11 mouse cellular contexts compared by ENCODE assay signal in the genomic region with DNA sequence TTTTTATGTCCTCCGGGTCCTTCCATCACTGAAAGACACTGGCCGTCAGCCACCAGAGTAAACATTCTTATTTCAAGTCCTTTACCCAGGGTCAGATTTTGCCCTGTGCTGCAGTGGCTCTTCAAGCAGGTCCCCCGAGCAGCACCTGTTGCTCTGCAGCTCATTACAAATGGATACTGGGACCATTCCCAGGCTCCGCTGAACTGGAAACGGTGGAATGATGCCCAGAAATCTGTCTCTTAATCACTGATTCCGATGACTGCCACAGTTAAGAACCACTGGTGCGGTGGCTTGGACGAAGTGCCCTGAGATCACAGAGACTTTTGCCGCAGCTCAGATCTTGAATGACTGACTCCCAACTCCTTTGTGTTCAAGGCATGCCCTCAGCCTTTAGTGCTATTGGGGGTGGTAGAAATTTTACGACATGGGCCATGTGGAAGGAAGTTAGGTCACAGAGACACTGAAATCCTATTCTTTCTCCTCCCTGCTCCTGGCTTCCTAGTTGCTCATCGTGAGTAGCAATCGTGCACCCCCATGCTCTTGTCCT.
A peak's percentile ranks its signal among the peaks of the same experiment; 100 is the strongest.
DNase-seq lines count a peak whose midpoint lies in the region; ATAC-seq lines count a peak whose summit lies in the region.
"Had no signal": no experiment of that assay in that cellular context is flagged by ENCODE, and none has a peak within 500 bp of the region (broad histone marks: within the 10 kb centered on the region; RNA-seq: fewer than 3 reads in every experiment).

No protein-coding gene starts in this region.

- H3K27me3 ChIP-seq in forebrain, embryonic 15.5 days: no peaks in the 10 kb centered on the region
- no peaks in the 10 kb centered on the region for H3K27me3 ChIP-seq in forebrain, embryonic 11.5 days (ENCODE audit: control insufficient read depth, insufficient read depth, low read length)

- DNase-seq in forebrain, embryonic 11.5 days (ENCODE audit: low spot score): no peak
- peak; percentile 38 to 65 for DNase-seq in right cerebral cortex, postnatal 10 days (ENCODE audit: low spot score in 2 of 2)
- no peak for DNase-seq in right cerebral cortex, adult 18-20 months
- DNase-seq in kidney, postnatal 25 days: peak; percentile 53 to 55
- DNase-seq in right cerebral cortex, postnatal 4 days: peak; percentile 12
- no peak for DNase-seq in gastrocnemius, postnatal 10 days
- no peak for DNase-seq in left cerebral cortex, adult 18-20 months (ENCODE audit: low spot score in 2 of 2)
- DNase-seq: liver; thymus, adult 18-20 months had no signal

- H3K36me3 ChIP-seq in forebrain, embryonic 15.5 days: no peaks in the 10 kb centered on the region
- no peaks in the 10 kb centered on the region for H3K36me3 ChIP-seq in forebrain, embryonic 11.5 days (ENCODE audit: control insufficient read depth, insufficient read depth, low read length)

- H3K9ac ChIP-seq in forebrain, embryonic 15.5 days (replicated peaks): no peak overlapping the region
- no peak overlapping the region for H3K9ac ChIP-seq in forebrain, embryonic 11.5 days (ENCODE audit: low read length)

- H3K4me2 ChIP-seq in forebrain, embryonic 15.5 days (replicated peaks): no peak overlapping the region
- H3K4me2 ChIP-seq in forebrain, embryonic 11.5 days (ENCODE audit: low read depth, low read length, severe bottlenecking): no peak overlapping the region

- no peak overlapping the region for H3K27ac ChIP-seq in forebrain, embryonic 15.5 days (replicated peaks)
- no peak overlapping the region for H3K27ac ChIP-seq in forebrain, embryonic 11.5 days (ENCODE audit: low read depth, low read length)

- ATAC-seq in forebrain, embryonic 15.5 days (replicated peaks): peak; percentile 41; the same call in 1 of the 2 replicates
- ATAC-seq in forebrain, embryonic 11.5 days (replicated peaks; ENCODE audit: low FRiP score): no peak

- 41% methylated on average over 12 of the region's 12 CpGs for WGBS in forebrain, embryonic 15.5 days
- 85% methylated on average over 12 of the region's 12 CpGs for WGBS in forebrain, embryonic 11.5 days

- peaks cover 10% of the 10 kb centered on the region; the same call in 1 of the 2 replicates for H3K4me1 ChIP-seq in forebrain, embryonic 15.5 days
- H3K4me1 ChIP-seq in forebrain, embryonic 11.5 days (replicated peaks; ENCODE audit: control insufficient read depth, insufficient read depth, low read length): no peaks in the 10 kb centered on the region

- no peaks in the 10 kb centered on the region for H3K9me3 ChIP-seq in forebrain, embryonic 15.5 days
- H3K9me3 ChIP-seq in forebrain, embryonic 11.5 days (ENCODE audit: control insufficient read depth, low read length): no peaks in the 10 kb centered on the region
- H3K9me3 ChIP-seq: megakaryocyte, embryonic 14.5 days had no signal

- H3K4me3 ChIP-seq in forebrain, embryonic 15.5 days: no peak overlapping the region
- H3K4me3 ChIP-seq in forebrain, embryonic 11.5 days (ENCODE audit: low read depth, low read length): no peak overlapping the region
- H3K4me3 ChIP-seq: megakaryocyte, embryonic 14.5 days had no signal

Comparison
In these comparisons a context has a peak if more than half of its experiments do, and no peak if none do; other contexts are left out.
1. DNase-seq: peak in right cerebral cortex, postnatal 10 days (2 of 2), kidney, postnatal 25 days (2 of 2) and right cerebral cortex, postnatal 4 days (single experiment); none in forebrain, embryonic 11.5 days (single experiment), right cerebral cortex, adult 18-20 months (single experiment), gastrocnemius, postnatal 10 days (single experiment) and left cerebral cortex, adult 18-20 months (0 of 2).